Mouse (Mus musculus) layer of hippocampus, adult 6 months (tissue): ENCODE measurements around the gene Fars2. TPM values are rescaled to one million over a fixed set of nuclear protein-coding genes. Genes with fewer than 3 reads are reported as not detected.

ENCODE experiments used
- long read RNA-seq, 2 experiments: library from polyadenylated mRNA; unstranded; transcript quantifications; one replicate each; pipeline ENCODE4 v2.0.0; 2019 to 2020
- polyA plus RNA-seq: library from polyadenylated mRNA; unstranded; fragments of <200 nt; fragmentation: Nextera tagmentation; gene quantifications from 2 replicates; pipeline ENCODE4 v1.2.3, GENCODE M21; 2021

Fars2 gene
- 67.9 and 72.1 TPM in 2 replicates for polyA plus RNA-seq
- long read RNA-seq, experiment 1, transcript Fars2-201 (7 exons, 2,125 nt), result major isoform, 73 of 91 reads
- long read RNA-seq, experiment 1, partial matches to known transcripts, result 3 of 91 reads
- long read RNA-seq, experiment 1, other reads (novel, unspliced or antisense), result 6 of 91 reads
- long read RNA-seq, experiment 2, transcript Fars2-201 (7 exons, 2,125 nt), result major isoform, 159 of 197 reads
- long read RNA-seq, experiment 2, transcript Fars2-208 (8 exons, 1,750 nt), result minor isoform, 13 of 197 reads
- long read RNA-seq, experiment 2, partial matches to known transcripts, result 4 of 197 reads
- long read RNA-seq, experiment 2, other reads (novel, unspliced or antisense), result 17 of 197 reads

GRCm38 (mm10) chr13:36117143-36118014 lies at the start of gene Fars2, which contains the start of gene Lyrm4:
Fars2 (plus strand) TSS chr13:36117412.
Lyrm4 (minus strand) TSS chr13:36117526.

GRCm38 (mm10) chr13:36734731-36735571 lies 617.7 kb downstream of the Fars2 start, which contains the start of gene Nrn1:
Nrn1 (minus strand) TSS chr13:36735131.

Other genes with a start within 250 kb of the Fars2 start
- gene Rpp40, start 211.1 kb upstream of the Fars2 start, polyA plus RNA-seq, result 10.8 and 11.0 TPM in 2 replicates
- 12.8 and 16.3 TPM in 2 replicates for gene Ppp1r3g, start 158.6 kb upstream of the Fars2 start, polyA plus RNA-seq
- 91.9 and 132 TPM in 2 replicates for gene Lyrm4, start 114 bp downstream of the Fars2 start, polyA plus RNA-seq